Mouse (Mus musculus): ENCODE data around the gene Tmtc2.

DNA sequence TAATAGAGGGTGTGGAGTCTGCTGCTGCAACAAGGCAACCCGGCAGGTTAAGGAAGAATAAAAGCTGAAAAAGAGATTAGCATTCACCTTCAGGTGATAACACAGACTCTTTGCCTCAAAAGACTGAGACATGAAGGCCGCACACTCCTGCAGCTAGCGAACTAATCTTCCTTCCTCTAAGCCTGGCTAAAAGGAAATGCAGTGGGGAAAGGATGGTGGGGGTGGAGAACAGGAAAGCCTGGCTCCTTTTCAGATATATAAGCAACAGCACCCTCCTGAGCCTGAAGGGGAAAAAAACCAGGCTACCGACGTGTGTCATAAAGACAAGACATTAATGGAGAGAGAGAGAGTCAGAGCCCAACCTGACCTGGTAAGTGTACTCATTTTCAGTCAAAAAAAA is 174.9 kb downstream of the Tmtc2 start:
- TF ChIP-seq POLR2A (IDR thresholded peaks at IDR 0.05; ENCODE audit: insufficient read depth, low read depth, low read length) = no peak
- TF ChIP-seq CTCF (IDR thresholded peaks at IDR 0.05; ENCODE audit: insufficient read depth, low read depth, low read length) = no peak

Data from olfactory bulb, adult 2 months (tissue).